Mouse (Mus musculus): ENCODE data around the gene E130114P18Rik. TPM values are rescaled to one million over a fixed set of nuclear protein-coding genes. Genes with fewer than 3 reads are reported as not detected.

The E130114P18Rik gene
- polyA plus RNA-seq, 1 experiment = 19.7 TPM

- TF ChIP-seq CTCF (IDR thresholded peaks at IDR 0.05; ENCODE audit: borderline replicate concordance, extremely low read depth, insufficient read depth, insufficient read length) = no peak
- DNase-seq (ENCODE audit: low read depth) = no peak
These were observed 27.5 kb downstream of the E130114P18Rik start for GRCm38 (mm10) chr4:97750401-97750800.

- no peak for DNase-seq (ENCODE audit: low read depth)
- TF ChIP-seq POLR2A (IDR thresholded peaks at IDR 0.05; ENCODE audit: borderline replicate concordance, extremely low read depth, insufficient read depth, insufficient read length, poor library complexity, severe bottlenecking) (no peak), CTCF (IDR thresholded peaks at IDR 0.05; ENCODE audit: borderline replicate concordance, extremely low read depth, insufficient read depth, insufficient read length) (no peak)
These were observed 31.6 kb downstream of the E130114P18Rik start for GRCm38 (mm10) chr4:97746106-97746900.

GRCm38 (mm10) chr4:97745296-97746105, 32.4 kb downstream of the E130114P18Rik start:
- TF ChIP-seq CTCF (IDR thresholded peaks at IDR 0.05; ENCODE audit: borderline replicate concordance, extremely low read depth, insufficient read depth, insufficient read length) = peak; percentile 85
- no peak for TF ChIP-seq POLR2A (IDR thresholded peaks at IDR 0.05; ENCODE audit: borderline replicate concordance, extremely low read depth, insufficient read depth, insufficient read length, poor library complexity, severe bottlenecking)
- peak; percentile 92 for DNase-seq (ENCODE audit: low read depth)

GRCm38 (mm10) chr4:97743932-97744331, 33.9 kb downstream of the E130114P18Rik start:
- no peak for DNase-seq (ENCODE audit: low read depth)
- TF ChIP-seq CTCF (IDR thresholded peaks at IDR 0.05; ENCODE audit: borderline replicate concordance, extremely low read depth, insufficient read depth, insufficient read length) = no peak
- TF ChIP-seq POLR2A (IDR thresholded peaks at IDR 0.05; ENCODE audit: borderline replicate concordance, extremely low read depth, insufficient read depth, insufficient read length, poor library complexity, severe bottlenecking) = no peak

GRCm38 (mm10) chr4:97733392-97733791, 44.5 kb downstream of the E130114P18Rik start:
- no peak for DNase-seq (ENCODE audit: low read depth)
- TF ChIP-seq CTCF (IDR thresholded peaks at IDR 0.05; ENCODE audit: borderline replicate concordance, extremely low read depth, insufficient read depth, insufficient read length) (no peak), POLR2A (IDR thresholded peaks at IDR 0.05; ENCODE audit: borderline replicate concordance, extremely low read depth, insufficient read depth, insufficient read length, poor library complexity, severe bottlenecking) (no peak)

- DNase-seq (ENCODE audit: low read depth) = no peak
- TF ChIP-seq POLR2A (IDR thresholded peaks at IDR 0.05; ENCODE audit: borderline replicate concordance, extremely low read depth, insufficient read depth, insufficient read length, poor library complexity, severe bottlenecking) (no peak), CTCF (IDR thresholded peaks at IDR 0.05; ENCODE audit: borderline replicate concordance, extremely low read depth, insufficient read depth, insufficient read length) (no peak)
These were observed 47.5 kb downstream of the E130114P18Rik start for GRCm38 (mm10) chr4:97730416-97730815.

- peak; percentile 35 for DNase-seq (ENCODE audit: low read depth)
- TF ChIP-seq POLR2A (IDR thresholded peaks at IDR 0.05; ENCODE audit: borderline replicate concordance, extremely low read depth, insufficient read depth, insufficient read length, poor library complexity, severe bottlenecking) = no peak
- TF ChIP-seq CTCF (IDR thresholded peaks at IDR 0.05; ENCODE audit: borderline replicate concordance, extremely low read depth, insufficient read depth, insufficient read length) = no peak
These were observed 47.9 kb downstream of the E130114P18Rik start for GRCm38 (mm10) chr4:97729999-97730398.

- TF ChIP-seq CTCF (IDR thresholded peaks at IDR 0.05; ENCODE audit: borderline replicate concordance, extremely low read depth, insufficient read depth, insufficient read length) = no peak
- TF ChIP-seq POLR2A (IDR thresholded peaks at IDR 0.05; ENCODE audit: borderline replicate concordance, extremely low read depth, insufficient read depth, insufficient read length, poor library complexity, severe bottlenecking) = no peak
- no peak for DNase-seq (ENCODE audit: low read depth)
These were observed 49.4 kb downstream of the E130114P18Rik start for GRCm38 (mm10) chr4:97728520-97728919.

GRCm38 (mm10) chr4:97723374-97723773, 54.5 kb downstream of the E130114P18Rik start:
- TF ChIP-seq CTCF (IDR thresholded peaks at IDR 0.05; ENCODE audit: borderline replicate concordance, extremely low read depth, insufficient read depth, insufficient read length) (no peak), POLR2A (IDR thresholded peaks at IDR 0.05; ENCODE audit: borderline replicate concordance, extremely low read depth, insufficient read depth, insufficient read length, poor library complexity, severe bottlenecking) (no peak)

GRCm38 (mm10) chr4:97722666-97723065, 55.2 kb downstream of the E130114P18Rik start:
- DNase-seq (ENCODE audit: low read depth) = peak; percentile 72
- no peak for TF ChIP-seq POLR2A (IDR thresholded peaks at IDR 0.05; ENCODE audit: borderline replicate concordance, extremely low read depth, insufficient read depth, insufficient read length, poor library complexity, severe bottlenecking)
- no peak for TF ChIP-seq CTCF (IDR thresholded peaks at IDR 0.05; ENCODE audit: borderline replicate concordance, extremely low read depth, insufficient read depth, insufficient read length)

More at GRCm38 (mm10) chr4:97723374-97723773, 54.5 kb downstream of the E130114P18Rik start:
- no peak for DNase-seq (ENCODE audit: low read depth)

- peak; percentile 82 for DNase-seq (ENCODE audit: low read depth)
- TF ChIP-seq POLR2A (IDR thresholded peaks at IDR 0.05; ENCODE audit: borderline replicate concordance, extremely low read depth, insufficient read depth, insufficient read length, poor library complexity, severe bottlenecking) = no peak
- TF ChIP-seq CTCF (IDR thresholded peaks at IDR 0.05; ENCODE audit: borderline replicate concordance, extremely low read depth, insufficient read depth, insufficient read length) = no peak
These were observed 63.3 kb downstream of the E130114P18Rik start for GRCm38 (mm10) chr4:97714616-97715015.
